Mouse (Mus musculus) bone marrow, adult 2 months (tissue): ENCODE measurements around the gene Ggt6.

ENCODE experiments used
- CTCF ChIP-seq: fragments of 200-500 bp; IDR thresholded peaks from 2 replicates; pipeline ENCODE4 v1.5.1; 2011; ENCODE audit warnings: low read length, control low read depth; ENCODE audit not compliant: control insufficient read depth, insufficient read depth
- POLR2A ChIP-seq: fragments of 200-500 bp; IDR thresholded peaks from 2 replicates; pipeline ENCODE4 v1.6.1; 2011; ENCODE audit warnings: low read depth, mild to moderate bottlenecking, control low read depth, low read length, borderline replicate concordance; ENCODE audit not compliant: control insufficient read depth

- TF ChIP-seq POLR2A (no peak), CTCF (no peak)
Observed at GRCm38 (mm10) chr11:72464821-72465220, 29.5 kb downstream of the Ggt6 start.
